Mouse (Mus musculus) layer of hippocampus, adult 11-12 months (tissue): ENCODE data around the gene Zmynd11.

Experiments
- DNase-seq: peaks from one replicate; pipeline ENCODE4 v3.0.0; 2022; ENCODE audit warnings: low spot score

Gene Zmynd11

DNA sequence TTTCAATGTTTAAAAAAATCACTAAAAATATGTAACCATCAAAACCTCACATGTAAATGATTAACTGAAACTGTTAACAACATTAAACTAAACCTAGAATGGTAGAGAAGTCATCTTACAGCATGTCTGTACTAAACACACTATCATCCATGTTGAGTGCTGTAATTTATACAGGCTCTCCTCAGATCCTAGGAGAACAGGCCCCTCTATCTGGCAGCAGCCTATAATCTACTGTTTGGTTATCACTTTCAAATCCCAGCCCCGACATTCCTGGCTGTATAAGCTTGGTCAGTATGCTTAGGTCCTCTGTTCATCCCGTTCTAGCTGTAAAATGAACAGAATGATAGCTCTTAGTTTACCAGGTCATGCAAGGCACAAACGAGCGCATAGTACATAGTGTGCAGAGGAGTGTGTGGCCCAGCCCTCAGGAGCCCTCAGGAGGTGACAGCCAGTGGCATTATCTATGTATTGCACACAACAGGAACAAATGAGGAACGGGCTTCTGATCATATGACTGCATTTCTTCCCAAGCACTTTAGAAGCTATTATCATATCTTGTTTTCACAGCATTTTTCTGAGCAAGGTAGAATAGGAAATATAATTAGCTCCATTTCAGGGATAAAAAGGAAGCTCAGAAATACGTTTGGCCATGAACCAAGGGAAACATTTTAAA lies 51.5 kb downstream of the Zmynd11 start:
- no peak for DNase-seq

DNA sequence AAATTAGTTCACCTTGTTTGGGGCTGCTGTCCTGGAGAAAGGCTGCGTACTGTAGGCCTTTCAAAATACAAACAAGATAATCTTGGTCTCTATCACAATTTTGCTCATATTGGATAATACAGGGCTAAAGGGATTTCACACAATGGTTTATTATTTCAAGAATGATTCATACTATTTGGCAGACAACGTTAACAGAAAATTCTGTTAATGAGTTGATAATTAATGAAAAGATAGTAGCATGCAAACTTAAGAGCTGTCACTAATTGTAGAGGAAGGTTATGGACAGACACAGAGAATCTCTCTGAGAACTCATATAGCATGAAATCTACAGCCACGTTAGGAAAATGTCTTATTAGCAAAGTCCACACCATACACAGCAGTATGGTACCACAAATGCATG lies 52.2 kb downstream of the Zmynd11 start:
- DNase-seq = no peak

DNA sequence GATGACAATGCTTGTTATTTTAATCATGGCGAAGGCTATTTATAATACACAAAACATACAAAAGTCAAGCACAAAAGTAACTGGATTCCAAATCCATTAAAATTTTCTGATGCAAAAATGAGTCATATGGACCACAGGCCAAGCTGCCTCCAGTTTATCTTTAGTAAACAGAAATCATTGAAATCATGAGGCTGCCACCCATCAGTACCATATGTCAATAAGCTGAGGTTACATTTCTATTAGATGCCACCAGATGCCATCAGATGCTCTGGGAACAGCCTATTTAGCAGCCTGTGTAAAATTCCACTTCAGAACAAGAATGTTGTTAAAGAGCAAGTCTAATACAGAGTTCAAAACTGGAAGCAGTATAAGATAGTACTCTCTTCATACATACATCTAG lies 52.7 kb downstream of the Zmynd11 start:
- DNase-seq = no peak

DNA sequence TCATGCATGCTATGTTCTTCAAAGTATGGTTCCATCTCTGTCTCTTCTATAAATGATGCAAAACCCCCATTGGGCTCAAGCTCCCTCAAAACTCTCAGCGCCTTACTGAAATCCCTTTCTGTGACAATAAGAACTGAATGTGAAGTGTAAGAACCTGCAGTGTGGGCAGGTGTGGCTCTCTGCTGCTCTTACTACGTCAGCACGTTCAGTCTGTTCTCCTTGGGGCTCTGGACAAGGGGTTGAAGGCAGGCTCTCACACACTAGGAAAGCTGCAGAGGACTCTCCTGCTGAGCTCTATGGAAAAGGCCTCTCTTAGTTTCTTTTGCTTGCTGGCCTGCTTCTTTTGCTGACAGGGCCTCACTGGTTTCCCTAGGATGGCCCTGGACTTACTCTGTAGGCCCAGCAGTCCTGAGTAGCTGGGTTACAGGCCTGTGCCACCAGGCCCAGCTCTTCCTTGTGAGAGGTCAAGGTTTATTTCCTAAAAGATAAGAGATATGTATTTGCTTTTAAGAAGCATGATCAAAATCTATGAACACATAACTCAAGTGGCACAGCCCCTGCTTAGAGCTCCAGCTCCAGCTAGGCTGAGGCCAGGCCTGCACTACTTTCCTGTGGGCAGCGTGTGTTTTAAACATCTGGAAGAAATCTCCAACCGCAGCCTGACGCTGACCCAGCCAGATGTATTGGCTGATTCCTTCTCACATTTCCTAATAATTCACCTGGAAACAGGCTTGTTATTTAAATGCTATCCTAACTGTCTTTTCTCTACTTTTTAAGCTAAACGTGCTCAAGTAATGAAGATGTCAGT lies 56.5 kb downstream of the Zmynd11 start:
- DNase-seq = no peak

DNA sequence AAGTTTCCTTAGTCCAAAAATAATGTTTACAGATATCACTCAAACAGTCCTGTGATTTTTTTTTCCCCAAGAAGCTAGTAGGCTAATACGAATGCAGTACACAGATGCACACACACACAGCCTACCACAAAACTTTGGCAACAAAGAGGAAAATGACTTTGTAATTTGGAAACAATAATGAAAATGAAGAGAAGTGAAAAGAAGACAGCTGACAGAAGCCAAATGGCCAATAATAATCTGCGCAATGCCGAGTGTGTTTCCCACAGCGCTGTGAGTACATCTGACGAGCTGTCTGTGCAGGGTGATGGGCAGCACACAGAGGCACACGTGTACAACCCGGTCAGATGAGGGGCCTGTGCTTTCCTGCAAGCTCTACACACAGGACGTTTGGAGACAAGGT lies 58.4 kb downstream of the Zmynd11 start:
- DNase-seq = no peak

DNA sequence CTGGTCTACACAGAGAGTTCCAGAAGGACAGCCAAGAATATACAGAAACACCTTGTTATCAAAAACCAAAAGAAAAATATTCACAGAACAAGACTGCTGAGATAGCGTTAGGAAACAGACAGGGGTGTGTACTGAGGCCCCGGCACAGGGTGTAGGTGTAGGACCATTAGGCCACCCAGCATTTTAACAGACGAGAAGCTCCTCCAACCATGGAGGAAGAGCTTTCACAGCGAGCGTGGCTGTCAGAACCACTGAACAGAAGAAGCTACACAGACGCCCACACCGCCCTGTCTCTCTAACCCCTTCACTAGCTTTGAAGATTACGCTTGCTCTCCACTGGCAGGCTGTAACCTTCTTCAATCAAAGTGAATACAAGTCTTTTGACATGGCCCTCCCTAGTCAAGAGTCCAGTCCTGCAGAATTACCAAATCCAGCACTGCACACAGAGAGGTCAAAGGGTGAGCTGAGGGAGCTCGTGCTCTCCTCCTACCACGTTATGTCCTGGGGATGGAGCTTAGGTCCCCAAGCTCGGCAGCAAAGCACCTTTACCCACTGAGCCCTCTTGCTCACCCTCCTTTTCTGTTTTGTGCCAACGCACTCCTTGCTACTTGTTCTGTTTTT lies 62.4 kb downstream of the Zmynd11 start:
- DNase-seq = no peak

DNA sequence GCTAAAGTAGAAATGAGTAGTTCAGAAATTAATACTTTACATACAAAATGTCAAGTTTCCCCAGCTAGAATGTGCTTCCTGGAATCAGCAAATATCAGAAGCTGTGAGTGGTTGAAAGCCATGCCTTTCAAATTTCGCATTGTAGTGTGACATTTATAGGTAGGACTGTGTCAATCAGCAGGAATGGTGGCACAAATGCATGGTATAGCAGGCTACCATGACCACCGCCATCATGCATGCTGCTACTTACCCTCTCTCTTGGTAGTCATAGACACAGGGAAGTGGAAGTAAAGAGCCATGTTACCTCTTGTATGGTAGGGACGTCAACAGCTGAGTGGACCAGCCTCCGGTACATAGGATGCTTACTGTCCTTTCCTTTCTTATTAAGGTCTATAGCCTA lies 67.8 kb downstream of the Zmynd11 start:
- DNase-seq = no peak

DNA sequence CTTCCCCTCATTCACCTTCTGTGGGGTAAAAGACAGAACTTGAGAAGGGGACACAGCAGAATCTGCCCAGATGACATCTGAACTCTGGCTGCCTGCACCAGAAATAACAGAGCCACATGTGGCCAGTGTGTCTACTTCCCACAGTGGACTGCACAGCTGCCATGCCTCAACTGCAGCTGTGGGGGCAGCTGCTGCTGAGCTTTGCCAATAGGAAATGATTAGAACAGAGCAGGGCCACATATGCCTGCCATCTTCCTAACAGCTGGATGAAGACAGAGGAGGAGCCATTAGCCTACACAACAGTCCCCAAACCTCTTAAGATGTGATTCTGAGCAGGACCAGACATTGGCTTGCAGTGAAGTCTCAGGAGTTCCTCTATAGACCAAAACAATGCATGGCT lies 69.3 kb downstream of the Zmynd11 start:
- no peak for DNase-seq

DNA sequence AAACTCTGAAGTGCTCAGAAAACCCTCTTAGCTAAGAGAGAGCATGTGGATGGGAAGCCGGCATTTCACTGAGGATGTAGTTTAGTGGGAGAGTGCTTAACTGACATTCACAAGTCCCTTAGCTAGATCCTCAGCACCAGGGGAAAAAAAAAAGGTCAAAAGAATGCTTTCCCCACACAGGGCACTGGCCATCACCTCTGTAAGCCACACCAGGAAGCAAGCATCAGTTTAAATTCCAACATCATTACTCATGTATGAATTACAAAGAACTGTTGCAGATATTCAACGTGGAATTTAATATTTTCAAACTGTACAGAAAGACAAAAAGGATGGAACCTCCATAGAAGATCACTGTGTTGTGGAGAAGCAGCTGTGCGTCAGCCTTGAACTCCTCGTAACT lies 69.7 kb downstream of the Zmynd11 start:
- no peak for DNase-seq

DNA sequence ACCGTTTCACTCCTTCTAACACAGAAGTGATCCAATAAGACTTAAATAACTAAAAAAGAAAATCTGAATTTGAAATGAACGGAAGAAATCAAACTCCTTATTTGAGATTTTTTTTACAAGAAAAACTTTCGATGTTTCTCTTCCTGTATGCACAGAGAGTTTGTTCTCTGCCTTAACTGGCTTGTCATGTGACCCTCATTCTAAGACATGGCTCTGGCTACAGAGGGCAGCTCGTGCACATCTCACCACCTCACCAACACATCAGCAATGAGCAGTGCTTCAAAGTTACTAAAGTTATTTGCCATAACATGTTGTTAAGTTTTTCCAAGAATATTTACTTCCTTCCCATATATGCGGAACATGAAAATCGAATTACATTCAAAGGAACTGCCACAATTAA lies 70.5 kb downstream of the Zmynd11 start:
- no peak for DNase-seq

DNA sequence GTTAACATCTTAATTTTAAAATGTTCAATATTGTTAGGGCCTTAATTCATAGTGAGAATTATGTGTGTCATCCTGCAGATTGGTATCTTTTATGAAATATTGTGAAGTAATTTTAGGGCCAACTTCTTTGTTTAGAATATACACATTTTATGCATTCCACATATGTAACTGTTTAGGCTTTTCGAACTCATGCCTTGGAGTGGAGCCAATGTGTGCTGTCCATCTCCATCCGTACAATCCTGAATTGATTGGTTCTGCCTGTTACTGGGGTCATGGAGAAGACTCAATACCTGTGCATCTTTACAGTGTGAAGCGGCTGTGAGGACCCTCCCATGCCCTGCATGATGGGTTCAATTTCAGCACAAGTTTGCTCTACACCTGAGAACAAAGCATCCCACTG lies 72.3 kb downstream of the Zmynd11 start:
- DNase-seq = no peak

DNA sequence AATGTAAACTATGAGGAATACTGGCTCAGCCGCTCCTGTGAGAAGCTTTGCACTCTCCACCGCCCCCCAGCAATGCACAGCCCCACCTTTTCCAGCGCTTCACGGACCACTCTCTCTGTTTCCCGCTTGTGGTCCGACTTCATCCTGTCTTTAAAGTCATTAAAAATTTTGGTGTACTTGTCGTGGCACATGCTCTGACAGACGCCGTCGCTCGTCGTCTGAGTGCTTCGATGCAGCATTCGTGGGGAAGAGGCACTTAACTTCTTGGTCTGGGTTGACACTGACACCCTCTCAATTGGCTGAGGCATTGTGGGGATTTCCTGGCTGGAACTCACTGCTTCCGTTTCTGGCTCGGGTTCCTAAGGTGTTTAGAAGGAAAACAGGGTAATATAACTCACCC lies 75.8 kb downstream of the Zmynd11 start:
- DNase-seq = no peak

DNA sequence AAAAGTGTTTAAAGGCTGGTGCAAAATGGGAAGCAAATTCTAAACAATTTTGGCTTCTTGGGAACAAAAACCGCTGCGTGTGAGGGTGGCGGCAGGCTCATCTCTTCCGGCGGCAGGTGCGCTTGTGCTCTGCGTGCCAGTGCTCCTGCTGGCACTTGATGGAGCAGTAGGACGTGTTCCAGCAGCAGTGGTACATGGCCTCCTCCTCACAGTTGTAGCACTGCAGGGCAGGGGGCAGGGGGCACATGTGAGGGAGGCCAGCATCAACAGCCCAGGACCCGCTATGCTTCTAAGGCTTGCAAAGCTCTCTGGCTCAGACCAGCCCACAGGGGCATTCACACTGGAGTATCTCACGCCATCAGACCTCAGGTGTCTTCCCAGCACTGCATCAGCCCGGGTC lies 78.4 kb downstream of the Zmynd11 start:
- DNase-seq = no peak

DNA sequence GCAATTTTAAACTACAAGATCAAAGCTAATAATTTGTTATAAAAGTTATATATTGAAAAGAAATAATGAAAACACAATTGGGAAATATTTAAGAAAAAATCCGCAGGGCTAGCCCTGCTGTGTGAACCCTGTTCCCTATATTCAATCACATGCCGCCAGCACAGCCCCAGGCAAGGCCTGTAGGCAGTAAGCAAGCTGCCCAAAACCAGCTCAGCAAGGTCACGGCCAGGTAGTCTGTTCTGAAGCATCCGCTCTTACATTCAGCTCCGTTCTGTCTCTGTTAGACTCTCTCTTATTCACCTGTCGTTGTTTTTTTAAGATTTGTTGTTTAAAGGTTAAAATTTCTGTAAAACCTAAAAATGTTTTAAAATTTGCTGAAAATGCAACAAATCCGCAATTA lies 78.9 kb downstream of the Zmynd11 start:
- DNase-seq = no peak

DNA sequence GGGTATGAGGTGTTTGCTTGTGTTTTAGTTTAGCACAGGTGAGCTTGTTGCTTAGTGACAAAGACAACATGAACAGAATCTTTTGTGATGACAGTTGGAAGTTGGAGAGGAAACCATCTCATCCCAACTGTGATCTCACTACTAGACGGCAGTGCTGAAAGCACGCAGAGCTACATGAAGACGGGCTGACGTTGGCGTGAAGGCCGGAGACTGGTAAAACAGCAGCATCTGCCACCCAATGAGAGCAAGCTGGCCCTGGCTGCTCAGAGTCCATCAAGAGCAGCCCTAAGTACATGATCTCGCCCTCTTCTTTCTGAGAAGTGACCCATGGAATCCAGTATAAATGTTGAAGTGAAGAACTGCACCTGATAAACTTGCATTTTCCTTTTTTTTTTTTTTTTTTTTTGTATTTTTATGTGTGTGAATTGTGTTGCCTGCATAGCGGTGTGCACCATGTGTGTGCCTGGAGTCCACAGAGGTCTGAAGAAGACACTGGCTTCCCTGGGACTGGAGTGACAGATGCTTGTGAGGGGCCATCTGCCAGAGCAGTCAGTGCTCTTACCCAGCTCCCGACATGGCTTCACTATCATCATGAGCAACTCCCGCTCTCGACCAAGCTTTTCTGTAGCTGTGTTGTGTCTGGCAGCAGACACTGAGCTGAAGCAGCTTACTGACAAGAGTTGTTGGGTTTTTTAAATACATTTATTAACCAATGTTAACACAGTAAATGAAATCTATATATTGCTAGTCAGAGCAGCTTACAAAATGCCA lies 80.8 kb downstream of the Zmynd11 start:
- peak; percentile 54 for DNase-seq

DNA sequence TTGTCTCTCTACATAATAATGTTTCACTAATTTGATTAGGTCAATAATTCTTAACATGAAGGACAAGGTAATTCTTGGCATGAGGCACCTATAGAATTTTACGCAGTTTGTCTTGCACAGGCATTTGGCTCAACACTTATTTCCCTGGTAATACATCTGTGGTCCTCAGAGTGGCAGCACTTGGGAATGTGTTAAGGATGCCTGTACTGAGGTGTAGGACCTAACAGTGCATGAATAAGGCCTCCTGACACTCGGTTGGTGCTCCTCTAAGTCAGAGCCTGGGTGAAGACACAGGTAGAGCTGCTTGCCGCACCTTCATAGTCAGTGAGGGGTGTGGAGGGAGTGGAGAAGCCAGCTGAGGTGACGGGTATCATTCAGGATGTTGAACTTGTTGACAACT lies 81.8 kb downstream of the Zmynd11 start:
- DNase-seq = no peak

DNA sequence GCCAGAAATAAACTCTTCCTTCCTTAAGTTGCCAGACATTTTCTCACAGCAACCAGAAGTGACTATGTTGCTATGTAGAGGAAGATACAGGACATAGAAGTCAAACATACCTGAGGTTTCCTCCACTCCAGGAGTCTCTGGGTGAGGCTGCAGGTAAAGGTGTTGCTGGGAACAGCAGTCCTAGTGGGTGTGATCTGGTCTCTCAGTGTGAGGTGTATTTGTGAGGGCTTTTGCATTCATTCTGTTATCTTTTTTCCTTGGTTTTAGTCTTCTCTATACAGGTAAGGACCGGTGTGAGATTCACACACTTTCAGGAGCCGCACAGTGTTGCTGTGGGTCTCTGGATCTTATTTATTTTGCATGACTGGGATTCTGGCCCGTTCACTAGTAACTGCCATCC lies 83.6 kb downstream of the Zmynd11 start:
- no peak for DNase-seq

DNA sequence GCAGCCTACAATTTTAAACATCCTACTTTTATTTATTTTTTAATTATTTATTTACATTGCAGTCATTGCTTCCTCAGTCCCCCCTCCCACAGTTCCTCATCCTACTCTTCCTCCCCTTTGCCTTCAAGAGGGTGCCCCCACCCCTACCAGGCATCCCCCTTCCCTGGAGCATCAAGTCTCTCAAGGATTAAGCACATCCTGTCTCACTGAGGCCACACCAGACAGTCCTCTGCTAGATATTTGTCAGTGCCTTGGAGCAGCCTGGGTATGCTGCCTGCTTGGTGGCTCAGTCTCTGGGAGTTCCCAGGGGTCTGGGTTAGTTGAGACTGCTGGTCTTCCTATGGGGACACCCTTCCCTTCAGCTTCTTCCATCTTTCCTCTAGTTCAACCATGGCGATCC lies 91.0 kb downstream of the Zmynd11 start:
- no peak for DNase-seq

DNA sequence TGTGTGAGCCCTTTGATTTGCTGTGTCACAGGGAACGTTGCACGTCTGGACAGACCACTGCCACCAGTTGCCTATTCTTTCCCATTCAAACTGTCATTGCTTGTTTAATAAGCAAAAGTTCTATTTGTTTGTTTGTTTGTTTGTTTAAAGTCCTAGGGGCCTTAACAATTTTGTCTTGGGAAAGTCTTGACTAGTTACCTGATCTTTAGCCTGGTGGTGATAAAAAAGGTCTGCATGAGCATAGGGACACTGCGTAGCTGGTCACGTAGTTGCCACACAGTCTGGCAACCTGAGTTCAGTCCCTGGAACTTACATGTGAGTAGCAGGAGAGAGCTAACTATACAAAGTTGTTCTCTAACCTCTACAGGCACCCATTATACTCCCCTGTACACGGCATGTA lies 95.9 kb downstream of the Zmynd11 start:
- DNase-seq = no peak

DNA sequence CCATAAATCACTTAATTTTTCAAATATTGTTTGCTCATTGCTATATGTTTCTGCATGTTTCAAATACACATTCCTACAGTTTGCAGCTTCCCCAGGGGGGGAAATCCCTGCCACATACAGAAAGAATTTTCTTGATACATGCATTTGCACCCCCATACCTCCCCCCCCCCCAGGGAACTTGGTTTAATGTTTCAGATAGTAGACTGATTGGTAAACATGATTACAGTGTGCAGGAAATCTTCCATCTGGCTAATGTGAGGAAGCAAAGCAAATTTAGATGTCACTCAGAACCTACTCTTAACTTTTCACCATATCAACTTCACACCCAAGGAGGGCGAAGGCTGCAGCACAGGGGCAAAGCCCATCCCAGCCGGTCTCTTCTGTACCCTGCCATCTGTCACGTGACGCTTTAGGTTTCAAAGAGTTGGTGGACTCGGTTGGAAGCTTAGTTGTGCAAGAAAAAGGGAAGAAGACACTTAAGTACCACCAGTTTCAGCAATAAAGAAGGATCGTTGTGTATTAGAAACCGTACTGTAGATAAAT lies 97.1 kb downstream of the Zmynd11 start:
- DNase-seq = no peak

DNA sequence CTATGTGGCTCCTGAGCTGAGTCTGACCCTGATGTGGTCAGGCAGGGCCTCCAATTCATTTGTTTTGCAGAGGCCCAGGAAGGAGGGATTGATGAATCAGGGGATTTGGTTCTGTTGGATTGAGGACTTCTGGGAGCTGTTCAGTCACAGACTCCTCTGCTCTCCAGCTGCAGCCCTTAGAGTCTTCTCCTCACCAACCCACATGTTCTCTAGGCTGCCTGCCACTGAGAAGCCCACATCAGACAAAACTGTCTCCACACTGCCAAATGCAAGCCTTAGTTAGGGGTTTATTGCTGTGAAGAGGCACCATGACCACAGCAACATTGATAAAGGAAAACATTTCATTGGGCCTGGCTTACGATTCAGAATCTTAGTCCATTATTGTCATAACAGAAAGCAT lies 101.5 kb downstream of the Zmynd11 start:
- DNase-seq = no peak

DNA sequence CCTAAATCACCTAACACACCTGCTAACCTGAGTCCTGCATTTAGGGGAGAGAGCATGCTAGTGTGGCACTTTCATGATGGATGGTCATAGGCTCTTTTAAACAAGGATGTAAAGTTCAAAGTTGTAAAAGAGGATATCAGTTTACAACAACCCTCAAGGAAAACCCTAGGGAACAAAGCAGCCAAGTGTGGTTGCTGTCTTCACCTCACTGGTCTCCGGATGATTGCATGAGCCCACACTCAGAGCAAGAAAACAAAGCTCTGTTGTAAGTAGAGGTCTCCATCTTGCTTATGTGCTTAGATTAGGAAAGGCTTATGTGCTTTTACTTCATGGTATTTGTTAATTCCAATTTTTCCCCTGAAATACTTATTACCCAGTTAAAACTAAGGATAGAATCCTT lies 104.4 kb downstream of the Zmynd11 start:
- DNase-seq = no peak
